Mouse (Mus musculus) forebrain, embryonic 14.5 days (tissue): ENCODE results near the gene Olfr288. TPM values are rescaled to one million over a fixed set of nuclear protein-coding genes. Genes with fewer than 3 reads are reported as not detected.

Experiments used
- ATAC-seq: fragments of 200-750 bp; cut with Nextera tagmentation; 2 replicates; pipeline ENCODE4 v1.8.0; 2017; ENCODE audit warnings: mild to moderate bottlenecking, moderate library complexity
- DNase-seq: peaks from one replicate; pipeline ENCODE4 v3.0.0-alpha.2; 2015; ENCODE audit warnings: low spot score
- H3K27ac ChIP-seq: fragments of 300-500 bp; sonication (generic); 2 replicates; pipeline ENCODE4 v1.5.1; 2014; ENCODE audit warnings: low read depth, mild to moderate bottlenecking, control low read depth, low read length, moderate library complexity
- H3K27me3 ChIP-seq: fragments of 300-500 bp; sonication (generic); replicated peaks from 2 replicates; pipeline ENCODE4 v1.6.1; 2014; ENCODE audit warnings: low read length, control low read depth, mixed read lengths; ENCODE audit not compliant: control insufficient read depth, insufficient read depth
- H3K36me3 ChIP-seq: fragments of 300-500 bp; sonication (generic); 2 replicates; pipeline ENCODE4 v1.6.1; 2014; ENCODE audit warnings: low read length, control low read depth; ENCODE audit not compliant: control insufficient read depth, insufficient read depth
- H3K4me1 ChIP-seq: fragments of 300-500 bp; sonication (generic); 2 replicates; pipeline ENCODE4 v1.6.1; 2014; ENCODE audit warnings: antibody characterized with exemption, low read length, control low read depth; ENCODE audit not compliant: control insufficient read depth, insufficient read depth
- H3K4me2 ChIP-seq: fragments of 300-500 bp; sonication (generic); 2 replicates; pipeline ENCODE4 v1.6.1; 2014; ENCODE audit warnings: mild to moderate bottlenecking, control low read depth, low read length
- H3K4me3 ChIP-seq: fragments of 300-500 bp; sonication (generic); 2 replicates; pipeline ENCODE4 v1.5.1; 2014; ENCODE audit warnings: low read depth, low read length, control low read depth
- H3K9ac ChIP-seq: fragments of 300-500 bp; sonication (generic); 2 replicates; pipeline ENCODE4 v1.6.1; 2014; ENCODE audit warnings: mild to moderate bottlenecking, low read length, control low read depth, moderate library complexity
- H3K9me3 ChIP-seq: fragments of 300-500 bp; sonication (generic); replicated peaks from 2 replicates; pipeline ENCODE4 v1.6.1; 2016; ENCODE audit warnings: low read length, control low read depth, mixed read lengths; ENCODE audit not compliant: control insufficient read depth
- WGBS: fragments of 180-500 bp; shearing (Covaris S2); extraction: QIAGEN DNeasy Blood & Tissue Kit; methylation state at CpG from one replicate; pipeline ENCODE4 v1.1.7; 2014; 5-methylcytosine and 5-hydroxymethylcytosine counted together
- polyA plus RNA-seq: library from polyadenylated mRNA; unstranded; fragments of >200 nt; fragmentation: Nextera tagmentation; extraction: Ambion mirVana; gene quantifications from 2 replicates; pipeline ENCODE4 v1.2.1, GENCODE M21; 2014

The Olfr288 gene
- polyA plus RNA-seq, 1 experiment from 2014 or later, result not detected

DNA sequence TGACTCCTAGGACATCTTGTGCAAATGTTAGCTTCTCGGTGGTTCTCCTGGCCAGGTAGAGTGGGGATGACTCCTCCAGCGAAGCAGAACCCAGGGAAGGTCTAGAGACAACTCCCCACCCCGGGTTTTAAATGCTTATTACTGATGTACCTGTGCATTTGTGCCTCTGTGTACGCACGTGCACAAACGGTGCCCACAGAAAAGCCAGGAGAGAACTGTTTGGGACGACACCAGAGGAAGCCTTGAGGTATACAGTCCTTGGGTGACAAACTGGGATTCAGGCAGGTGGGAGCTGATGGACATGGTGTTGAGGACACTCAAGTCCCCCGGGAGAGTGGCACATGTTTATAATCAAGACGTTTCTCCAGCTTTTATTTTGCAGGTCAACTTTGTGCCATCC is 24.4 kb downstream of the Olfr288 start:
- Histone ChIP-seq H3K4me2 (peak overlapping the region; percentile 78), H3K4me1 (peaks cover 4% of the 10 kb centered on the region; the same call in 1 of the 2 replicates), H3K36me3 (no peaks in the 10 kb centered on the region), H3K27me3 (peaks cover 20% of the 10 kb centered on the region; the same call in 1 of the 2 replicates), H3K27ac (no peak overlapping the region), H3K9me3 (no peaks in the 10 kb centered on the region), H3K9ac (no peak overlapping the region), H3K4me3 (no peak overlapping the region; the same call in 1 of the 2 replicates)
- no peak for ATAC-seq
- WGBS, result 76% methylated on average over 9 of the region's 9 CpGs
- DNase-seq, result no peak

DNA sequence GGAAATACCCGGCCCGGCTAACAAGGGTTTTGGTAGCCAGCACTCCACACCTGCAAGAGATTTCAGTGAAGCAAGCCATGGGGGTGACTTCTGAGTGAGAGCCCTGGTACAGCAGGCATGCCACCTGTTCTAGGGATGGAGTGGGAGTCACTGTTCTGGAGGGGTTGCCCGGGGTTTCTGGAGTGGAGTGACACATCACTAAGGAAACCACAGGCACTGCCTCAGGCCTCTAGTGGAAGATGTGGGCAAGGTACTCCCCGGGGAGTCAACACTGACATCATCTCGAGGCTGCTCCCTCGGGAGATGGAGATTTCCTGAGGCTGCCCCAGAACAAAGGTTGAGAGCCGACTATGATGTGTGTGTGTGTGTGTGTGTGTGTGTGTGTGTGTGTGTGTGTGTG is 25.0 kb downstream of the Olfr288 start:
- ATAC-seq (no peak), DNase-seq (no peak)
- no peak overlapping the region for H3K27ac ChIP-seq
- peaks cover 4% of the 10 kb centered on the region; the same call in 1 of the 2 replicates for H3K4me1 ChIP-seq
- H3K4me3 ChIP-seq, result peak overlapping the region; percentile 56
- peaks cover 20% of the 10 kb centered on the region; the same call in 1 of the 2 replicates for H3K27me3 ChIP-seq
- no peaks in the 10 kb centered on the region for H3K36me3 ChIP-seq
- no peaks in the 10 kb centered on the region for H3K9me3 ChIP-seq
- 34% methylated on average over 7 of the region's 7 CpGs for WGBS
- H3K4me2 ChIP-seq, result peak overlapping the region; percentile 78
- H3K9ac ChIP-seq, result peak overlapping the region; percentile 21; the same call in 1 of the 2 replicates

- 4% methylated on average over 19 of the region's 19 CpGs for WGBS
- ATAC-seq, result no peak
- H3K9ac ChIP-seq, result peak overlapping the region; percentile 69
- peaks cover 16% of the 10 kb centered on the region; the same call in 1 of the 2 replicates for H3K27me3 ChIP-seq
- peak overlapping the region; percentile 56 for H3K4me3 ChIP-seq
- DNase-seq, result no peak
- H3K4me2 ChIP-seq, result peak overlapping the region; percentile 78
- H3K4me1 ChIP-seq, result peaks cover 4% of the 10 kb centered on the region; the same call in 1 of the 2 replicates
- no peaks in the 10 kb centered on the region for H3K36me3 ChIP-seq
- no peak overlapping the region for H3K27ac ChIP-seq
- H3K9me3 ChIP-seq, result no peaks in the 10 kb centered on the region
These were observed 26.7 kb downstream of the Olfr288 start for GRCm38 (mm10) chr15:98168622-98169004.

- peak overlapping the region; percentile 78 for H3K4me2 ChIP-seq
- H3K27ac ChIP-seq, result peak overlapping the region; percentile 97
- peak; percentile 99 for DNase-seq
- ATAC-seq, result peak; percentile 95
- WGBS, result 1% methylated on average over 69 of the region's 69 CpGs
- peak overlapping the region; percentile 56 for H3K4me3 ChIP-seq
- H3K4me1 ChIP-seq, result peaks cover 4% of the 10 kb centered on the region; the same call in 1 of the 2 replicates
- no peaks in the 10 kb centered on the region for H3K36me3 ChIP-seq
- peak overlapping the region; percentile 69 for H3K9ac ChIP-seq
- peaks cover 15% of the 10 kb centered on the region; the same call in 1 of the 2 replicates for H3K27me3 ChIP-seq
- H3K9me3 ChIP-seq, result no peaks in the 10 kb centered on the region
These were observed 27.4 kb downstream of the Olfr288 start for GRCm38 (mm10) chr15:98167645-98168621.

DNA sequence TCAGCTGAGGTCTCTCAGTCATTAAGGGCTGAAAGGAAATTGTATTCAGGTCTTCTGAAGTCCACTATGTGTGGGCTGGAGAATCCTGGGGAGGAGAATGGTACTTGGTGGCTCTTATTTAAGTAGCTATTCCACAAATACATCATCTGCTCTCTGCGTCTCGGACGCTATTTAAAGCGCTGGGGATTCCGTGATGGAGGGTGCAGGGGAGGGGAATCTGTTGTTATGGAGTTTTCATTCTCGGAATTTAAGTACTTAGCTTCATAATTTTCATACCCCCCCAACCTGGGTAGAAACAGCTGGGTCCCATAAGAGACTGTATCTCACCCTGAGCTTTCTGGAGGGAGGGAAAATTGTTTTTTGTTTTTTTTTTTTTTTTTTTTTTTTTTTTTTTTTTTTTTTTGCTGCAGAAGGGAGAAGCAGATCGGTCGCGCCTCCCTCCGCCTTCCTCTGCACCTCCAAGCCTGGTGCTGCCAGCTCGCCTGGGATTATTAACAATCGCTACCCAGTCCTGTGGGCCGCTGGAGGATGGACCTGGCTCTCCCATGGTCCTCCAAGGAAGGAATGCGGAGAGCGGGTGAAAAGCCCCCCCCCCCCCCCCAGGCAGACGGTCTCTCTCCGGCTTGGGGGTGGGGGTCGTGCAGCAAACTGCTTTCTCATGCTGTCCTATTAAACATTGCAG is 28.2 kb downstream of the Olfr288 start, which contains the start of gene Ccdc184:
Ccdc184 (plus strand) TSS at position 196 of the 682 bp plus-strand sequence.
- DNase-seq (peak; percentile 56), ATAC-seq (peak; percentile 75)
- H3K27ac ChIP-seq, result peak within 1 kb of the TSS; percentile 97
- WGBS, result under 1% methylated on average over 14 of the region's 18 CpGs
- H3K4me3 ChIP-seq, result peak within 1 kb of the TSS; percentile 56
- H3K9ac ChIP-seq, result peak within 1 kb of the TSS; percentile 69
- H3K27me3 ChIP-seq, result peaks cover 12% of the 10 kb centered on the region; the same call in 1 of the 2 replicates
- H3K9me3 ChIP-seq, result no peaks in the 10 kb centered on the region
- peak within 1 kb of the TSS; percentile 78 for H3K4me2 ChIP-seq
- no peaks in the 10 kb centered on the region for H3K36me3 ChIP-seq
- H3K4me1 ChIP-seq, result peaks cover 4% of the 10 kb centered on the region; the same call in 1 of the 2 replicates

- Histone ChIP-seq H3K9me3 (no peaks in the 10 kb centered on the region), H3K27ac (no peak within 1 kb of the TSS), H3K27me3 (peaks cover 12% of the 10 kb centered on the region; the same call in 1 of the 2 replicates), H3K4me3 (no peak within 1 kb of the TSS), H3K4me1 (peaks cover 2% of the 10 kb centered on the region; the same call in 1 of the 2 replicates), H3K36me3 (no peaks in the 10 kb centered on the region), H3K4me2 (peak within 1 kb of the TSS; percentile 78), H3K9ac (peak within 1 kb of the TSS; percentile 69; the same call in 1 of the 2 replicates)
- DNase-seq (no peak), ATAC-seq (no peak)
- 86% methylated on average over 5 of the region's 5 CpGs for WGBS
These were observed 29.8 kb downstream of the Olfr288 start, which contains the start of gene Asb8 for GRCm38 (mm10) chr15:98165525-98165924. Gene Asb8 (minus strand): TSS chr15:98165625.

DNA sequence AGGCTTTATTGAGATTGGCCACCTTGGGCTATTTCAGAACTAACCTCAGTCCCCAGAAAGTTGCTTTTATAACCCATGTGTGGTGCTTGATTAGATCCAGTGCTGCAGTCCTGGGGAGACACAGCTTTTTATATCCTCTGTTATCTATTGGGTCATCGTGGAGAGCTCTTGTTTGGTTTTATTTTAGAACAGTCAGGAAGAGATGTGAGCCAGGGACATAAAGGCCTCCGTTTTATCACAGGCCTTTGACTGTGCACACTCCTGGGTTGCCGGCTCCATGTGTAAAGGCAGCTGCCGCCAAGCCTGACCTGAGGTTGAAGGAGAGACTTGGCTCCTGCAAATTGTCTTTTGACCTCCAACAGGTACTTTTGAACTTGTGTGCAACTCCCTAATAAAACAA is 32.8 kb downstream of the Olfr288 start:
- Histone ChIP-seq H3K27ac (no peak overlapping the region), H3K27me3 (no peaks in the 10 kb centered on the region), H3K9ac (no peak overlapping the region), H3K4me1 (no peaks in the 10 kb centered on the region), H3K9me3 (no peaks in the 10 kb centered on the region), H3K4me3 (no peak overlapping the region), H3K36me3 (no peaks in the 10 kb centered on the region), H3K4me2 (no peak overlapping the region)
- no peak for DNase-seq
- WGBS, result 82% methylated on average over 4 of the region's 4 CpGs
- no peak for ATAC-seq

- DNase-seq (no peak), ATAC-seq (no peak)
- H3K27me3 ChIP-seq, result no peaks in the 10 kb centered on the region
- no peak overlapping the region for H3K9ac ChIP-seq
- no peak overlapping the region for H3K4me3 ChIP-seq
- no peak overlapping the region for H3K4me2 ChIP-seq
- H3K9me3 ChIP-seq, result no peaks in the 10 kb centered on the region
- no peaks in the 10 kb centered on the region for H3K36me3 ChIP-seq
- WGBS, result 57% methylated on average over 19 of the region's 19 CpGs
- no peaks in the 10 kb centered on the region for H3K4me1 ChIP-seq
- no peak overlapping the region for H3K27ac ChIP-seq
These were observed 34.1 kb downstream of the Olfr288 start for GRCm38 (mm10) chr15:98161026-98161805.
